Mouse (Mus musculus) limb, embryonic 12.5 days (tissue): Measurements from ENCODE around the gene Spred2. TPM values are rescaled to one million over a fixed set of nuclear protein-coding genes. Genes with fewer than 3 reads are reported as not detected.

Experiments
- ATAC-seq: fragments of 200-750 bp; cut with Nextera tagmentation; 2 replicates; pipeline ENCODE4 v1.8.0; 2017; ENCODE audit warnings: low read depth, moderate TSS enrichment; ENCODE audit not compliant: insufficient number of reproducible peaks, insufficient read depth, low FRiP score, low TSS enrichment
- H3K27ac ChIP-seq: fragments of 300-500 bp; sonication (generic); 2 replicates; pipeline ENCODE4 v1.5.1; 2016; ENCODE audit warnings: mild to moderate bottlenecking, moderate library complexity
- H3K27me3 ChIP-seq: fragments of 300-500 bp; sonication (generic); 2 replicates; pipeline ENCODE4 v1.6.1; 2016; ENCODE audit warnings: mild to moderate bottlenecking, moderate library complexity
- H3K36me3 ChIP-seq: fragments of 300-500 bp; sonication (generic); 2 replicates; pipeline ENCODE4 v1.6.1; 2016; ENCODE audit warnings: mild to moderate bottlenecking, moderate library complexity
- H3K4me1 ChIP-seq: fragments of 300-500 bp; sonication (generic); replicated peaks from 2 replicates; pipeline ENCODE4 v1.6.1; 2016
- H3K4me2 ChIP-seq: fragments of 300-500 bp; sonication (generic); 2 replicates; pipeline ENCODE4 v1.6.1; 2016; ENCODE audit warnings: mild to moderate bottlenecking, moderate library complexity
- H3K4me3 ChIP-seq: fragments of 300-500 bp; sonication (generic); replicated peaks from 2 replicates; pipeline ENCODE4 v1.5.1; 2016; ENCODE audit warnings: mild to moderate bottlenecking
- H3K9ac ChIP-seq: fragments of 300-500 bp; sonication (generic); replicated peaks from 2 replicates; pipeline ENCODE4 v1.6.1; 2016; ENCODE audit warnings: mild to moderate bottlenecking, moderate library complexity
- H3K9me3 ChIP-seq: fragments of 300-500 bp; sonication (generic); 2 replicates; pipeline ENCODE4 v1.6.1; 2016; ENCODE audit warnings: mild to moderate bottlenecking, moderate library complexity
- WGBS: fragments of 180-500 bp; shearing (Covaris S2); methylation state at CpG from one replicate; pipeline ENCODE4 v1.1.7; 2016; 5-methylcytosine and 5-hydroxymethylcytosine counted together
- polyA plus RNA-seq: library from polyadenylated mRNA; unstranded; fragments of >200 nt; fragmentation: Nextera tagmentation; extraction: Ambion mirVana; gene quantifications from 2 replicates; pipeline ENCODE4 v1.2.1, GENCODE M21; 2016

Gene Spred2
- polyA plus RNA-seq, 1 experiment from 2014 or later, result 7.6 TPM

GRCm38 (mm10) chr11:19925976-19926842, 2.0 kb downstream of the Spred2 start:
- Histone ChIP-seq H3K27ac (peak overlapping the region; percentile 97), H3K9me3 (no peaks in the 10 kb centered on the region), H3K36me3 (no peaks in the 10 kb centered on the region), H3K9ac (peak overlapping the region; percentile 90), H3K4me3 (peak overlapping the region; percentile 87), H3K4me1 (peaks cover 20% of the 10 kb centered on the region), H3K4me2 (peak overlapping the region; percentile 72), H3K27me3 (no peaks in the 10 kb centered on the region)
- ATAC-seq, result peak; percentile 28
- WGBS, result 7% methylated on average over 15 of the region's 15 CpGs

- ATAC-seq, result no peak
- WGBS, result 69% methylated on average over 2 of the region's 2 CpGs
- no peaks in the 10 kb centered on the region for H3K27me3 ChIP-seq
- peaks cover 20% of the 10 kb centered on the region for H3K4me1 ChIP-seq
- H3K27ac ChIP-seq, result no peak overlapping the region
- no peaks in the 10 kb centered on the region for H3K9me3 ChIP-seq
- no peak overlapping the region for H3K9ac ChIP-seq
- peak overlapping the region; percentile 72 for H3K4me2 ChIP-seq
- H3K36me3 ChIP-seq, result no peaks in the 10 kb centered on the region
- H3K4me3 ChIP-seq, result 0 out of 2 replicates have a peak overlapping the region, but pooled peaks have one; percentile 87
Measured at GRCm38 (mm10) chr11:19926843-19927120, 2.6 kb downstream of the Spred2 start.

GRCm38 (mm10) chr11:19928633-19929032, 4.5 kb downstream of the Spred2 start:
- H3K27me3 ChIP-seq, result no peaks in the 10 kb centered on the region
- no peaks in the 10 kb centered on the region for H3K36me3 ChIP-seq
- H3K27ac ChIP-seq, result no peak overlapping the region
- no peak overlapping the region for H3K9ac ChIP-seq
- H3K4me1 ChIP-seq, result peaks cover 20% of the 10 kb centered on the region
- ATAC-seq, result no peak
- no peak overlapping the region for H3K4me3 ChIP-seq
- no peaks in the 10 kb centered on the region for H3K9me3 ChIP-seq
- H3K4me2 ChIP-seq, result no peak overlapping the region
- WGBS, result 87% methylated on average over 4 of the region's 4 CpGs

GRCm38 (mm10) chr11:19929087-19929865, 5.1 kb downstream of the Spred2 start:
- Histone ChIP-seq H3K9ac (no peak overlapping the region), H3K4me3 (no peak overlapping the region), H3K9me3 (no peaks in the 10 kb centered on the region), H3K27ac (0 out of 2 replicates have a peak overlapping the region, but pooled peaks have one; percentile 29), H3K4me2 (no peak overlapping the region), H3K36me3 (no peaks in the 10 kb centered on the region), H3K4me1 (peaks cover 20% of the 10 kb centered on the region), H3K27me3 (no peaks in the 10 kb centered on the region)
- WGBS, result 71% methylated on average over 11 of the region's 11 CpGs
- ATAC-seq, result no peak

- no peaks in the 10 kb centered on the region for H3K9me3 ChIP-seq
- ATAC-seq, result no peak
- 89% methylated on average over 9 of the region's 9 CpGs for WGBS
- H3K4me2 ChIP-seq, result no peak overlapping the region
- no peak overlapping the region for H3K27ac ChIP-seq
- H3K36me3 ChIP-seq, result no peaks in the 10 kb centered on the region; the same call in 1 of the 2 replicates
- no peak overlapping the region for H3K4me3 ChIP-seq
- H3K27me3 ChIP-seq, result no peaks in the 10 kb centered on the region
- H3K4me1 ChIP-seq, result peaks cover 26% of the 10 kb centered on the region
- no peak overlapping the region for H3K9ac ChIP-seq
Measured at GRCm38 (mm10) chr11:19931569-19932230, 7.5 kb downstream of the Spred2 start.

- Histone ChIP-seq H3K27me3 (no peaks in the 10 kb centered on the region), H3K9me3 (no peaks in the 10 kb centered on the region), H3K36me3 (no peaks in the 10 kb centered on the region; the same call in 1 of the 2 replicates), H3K4me3 (no peak overlapping the region), H3K4me2 (no peak overlapping the region), H3K27ac (no peak overlapping the region), H3K4me1 (peaks cover 25% of the 10 kb centered on the region), H3K9ac (no peak overlapping the region)
- no peak for ATAC-seq
- WGBS, result 93% methylated on average over 14 of the region's 14 CpGs
Measured at GRCm38 (mm10) chr11:19932983-19933511, 8.9 kb downstream of the Spred2 start.

- Histone ChIP-seq H3K36me3 (peaks cover 3% of the 10 kb centered on the region; the same call in 1 of the 2 replicates), H3K9me3 (no peaks in the 10 kb centered on the region), H3K27ac (no peak overlapping the region), H3K9ac (no peak overlapping the region), H3K4me1 (peaks cover 18% of the 10 kb centered on the region), H3K27me3 (no peaks in the 10 kb centered on the region), H3K4me3 (no peak overlapping the region), H3K4me2 (no peak overlapping the region)
- 42% methylated on average over 7 of the region's 7 CpGs for WGBS
- no peak for ATAC-seq
Measured at GRCm38 (mm10) chr11:19935524-19936354, 11.6 kb downstream of the Spred2 start.

GRCm38 (mm10) chr11:19938456-19939004, 14.4 kb downstream of the Spred2 start:
- Histone ChIP-seq H3K9ac (no peak overlapping the region), H3K27me3 (no peaks in the 10 kb centered on the region), H3K4me2 (no peak overlapping the region), H3K4me1 (peaks cover 34% of the 10 kb centered on the region), H3K27ac (no peak overlapping the region), H3K9me3 (no peaks in the 10 kb centered on the region), H3K4me3 (no peak overlapping the region), H3K36me3 (peaks cover 3% of the 10 kb centered on the region; the same call in 1 of the 2 replicates)
- 90% methylated on average over 10 of the region's 10 CpGs for WGBS
- ATAC-seq, result no peak

GRCm38 (mm10) chr11:19939305-19939730, 15.1 kb downstream of the Spred2 start:
- Histone ChIP-seq H3K9ac (no peak overlapping the region), H3K27ac (no peak overlapping the region), H3K9me3 (no peaks in the 10 kb centered on the region), H3K36me3 (peaks cover 3% of the 10 kb centered on the region; the same call in 1 of the 2 replicates), H3K27me3 (no peaks in the 10 kb centered on the region), H3K4me3 (no peak overlapping the region), H3K4me1 (peaks cover 36% of the 10 kb centered on the region), H3K4me2 (no peak overlapping the region)
- no peak for ATAC-seq
- 76% methylated on average over 5 of the region's 5 CpGs for WGBS

GRCm38 (mm10) chr11:19939831-19940230, 15.7 kb downstream of the Spred2 start:
- H3K36me3 ChIP-seq, result peaks cover 3% of the 10 kb centered on the region; the same call in 1 of the 2 replicates
- H3K4me2 ChIP-seq, result no peak overlapping the region
- ATAC-seq, result no peak
- no peaks in the 10 kb centered on the region for H3K27me3 ChIP-seq
- WGBS, result 93% methylated on average over 8 of the region's 8 CpGs
- H3K9ac ChIP-seq, result no peak overlapping the region
- H3K9me3 ChIP-seq, result no peaks in the 10 kb centered on the region
- no peak overlapping the region for H3K27ac ChIP-seq
- H3K4me1 ChIP-seq, result peaks cover 37% of the 10 kb centered on the region
- no peak overlapping the region for H3K4me3 ChIP-seq
